Comparison of ENCODE assay signal across 9 mouse cellular contexts in the genomic region with DNA sequence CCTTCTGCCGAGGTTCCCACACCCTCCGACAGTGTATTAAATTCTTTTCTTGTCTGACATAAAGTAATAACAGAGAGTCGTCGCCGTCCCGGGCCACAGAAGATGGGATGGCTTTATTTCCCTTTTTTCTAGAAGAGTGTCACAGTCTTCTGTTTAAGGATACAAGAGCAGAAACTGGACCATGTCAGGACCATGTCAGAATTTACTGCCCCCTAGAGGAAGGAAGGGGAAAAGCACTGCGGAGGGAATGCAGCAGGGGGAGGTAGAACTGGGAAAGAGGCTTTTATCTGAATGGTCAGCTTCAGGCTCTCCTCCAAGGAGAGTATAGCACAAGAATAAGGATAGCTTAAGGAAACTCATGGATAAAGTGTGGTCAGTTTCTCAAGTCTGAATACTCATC.
A peak's percentile ranks its signal among the peaks of the same experiment; 100 is the strongest.
DNase-seq lines count a peak whose midpoint lies in the region; ATAC-seq and TF ChIP-seq lines count a peak whose summit lies in the region.
"Had no signal": no experiment of that assay in that cellular context is flagged by ENCODE, and none has a peak within 500 bp of the region (broad histone marks: within the 10 kb centered on the region; RNA-seq: fewer than 3 reads in every experiment).

No protein-coding gene starts in this region.

- no peak overlapping the region for H3K4me3 ChIP-seq in heart, postnatal 0 days (ENCODE audit: low read depth, low read length)
- H3K4me3 ChIP-seq in heart, embryonic 10.5 days: no peak overlapping the region
- H3K4me3 ChIP-seq in midbrain, embryonic 12.5 days: no peak overlapping the region
- H3K4me3 ChIP-seq in midbrain, embryonic 13.5 days (replicated peaks): no peak overlapping the region
- H3K4me3 ChIP-seq: myocyte had no signal

- H3K9me3 ChIP-seq in heart, postnatal 0 days (replicated peaks; ENCODE audit: control insufficient read depth, low read length): no peaks in the 10 kb centered on the region
- H3K9me3 ChIP-seq in heart, embryonic 10.5 days: no peaks in the 10 kb centered on the region
- no peaks in the 10 kb centered on the region for H3K9me3 ChIP-seq in midbrain, embryonic 12.5 days
- no peaks in the 10 kb centered on the region for H3K9me3 ChIP-seq in midbrain, embryonic 13.5 days

- H3K27ac ChIP-seq in heart, postnatal 0 days (ENCODE audit: low read depth): no peak overlapping the region
- no peak overlapping the region for H3K27ac ChIP-seq in heart, embryonic 10.5 days
- H3K27ac ChIP-seq in midbrain, embryonic 12.5 days (replicated peaks): no peak overlapping the region
- H3K27ac ChIP-seq in midbrain, embryonic 13.5 days: no peak overlapping the region

- TF ChIP-seq EP300 in heart, postnatal 0 days (IDR thresholded peaks at IDR 0.05; ENCODE audit: low read depth): no peak

- H3K27me3 ChIP-seq in heart, postnatal 0 days (ENCODE audit: control insufficient read depth, insufficient read depth, low read length): no peaks in the 10 kb centered on the region
- H3K27me3 ChIP-seq in heart, embryonic 10.5 days (ENCODE audit: insufficient read depth, poor library complexity, severe bottlenecking): no peaks in the 10 kb centered on the region
- no peaks in the 10 kb centered on the region for H3K27me3 ChIP-seq in midbrain, embryonic 12.5 days
- H3K27me3 ChIP-seq in midbrain, embryonic 13.5 days: no peaks in the 10 kb centered on the region

- no peak for DNase-seq in heart, postnatal 0 days (ENCODE audit: low spot score)
- no peak for DNase-seq in heart, embryonic 10.5 days (ENCODE audit: low spot score)
- DNase-seq in cerebellum, postnatal 10 days: peak; percentile 64 to 69
- peak; percentile 73 for DNase-seq in retina, embryonic 14.5 days (ENCODE audit: low spot score)
- DNase-seq in yolk sac, embryonic 10.5 days (ENCODE audit: low spot score): no peak
- no peak for DNase-seq in ovary, adult 18-20 months (ENCODE audit: low spot score)

- WGBS in heart, postnatal 0 days: 65% methylated on average over 7 of the region's 7 CpGs
- 55% methylated on average over 7 of the region's 7 CpGs for WGBS in heart, embryonic 10.5 days
- 69% methylated on average over 7 of the region's 7 CpGs for WGBS in midbrain, embryonic 12.5 days
- 55% methylated on average over 7 of the region's 7 CpGs for WGBS in midbrain, embryonic 13.5 days

- no peak overlapping the region for H3K4me2 ChIP-seq in heart, postnatal 0 days (ENCODE audit: low read depth, low read length)
- no peak overlapping the region for H3K4me2 ChIP-seq in midbrain, embryonic 12.5 days (replicated peaks)
- no peak overlapping the region for H3K4me2 ChIP-seq in midbrain, embryonic 13.5 days (replicated peaks)

- H3K4me1 ChIP-seq in heart, postnatal 0 days (ENCODE audit: control insufficient read depth, insufficient read depth): peaks cover 5% of the 10 kb centered on the region; the same call in 1 of the 2 replicates
- H3K4me1 ChIP-seq in heart, embryonic 10.5 days: peaks cover 14% of the 10 kb centered on the region
- H3K4me1 ChIP-seq in midbrain, embryonic 12.5 days: no peaks in the 10 kb centered on the region
- peaks cover 23% of the 10 kb centered on the region for H3K4me1 ChIP-seq in midbrain, embryonic 13.5 days (replicated peaks)

- no peaks in the 10 kb centered on the region for H3K36me3 ChIP-seq in heart, postnatal 0 days (replicated peaks; ENCODE audit: control insufficient read depth, insufficient read depth, low read length)
- no peaks in the 10 kb centered on the region for H3K36me3 ChIP-seq in heart, embryonic 10.5 days
- H3K36me3 ChIP-seq in midbrain, embryonic 12.5 days: no peaks in the 10 kb centered on the region
- H3K36me3 ChIP-seq in midbrain, embryonic 13.5 days: no peaks in the 10 kb centered on the region

- peak; percentile 77 for TF ChIP-seq CTCF in heart, postnatal 0 days (IDR thresholded peaks at IDR 0.05; ENCODE audit: low read depth)

- no peak overlapping the region for H3K9ac ChIP-seq in heart, postnatal 0 days (replicated peaks; ENCODE audit: low read depth, low read length)
- no peak overlapping the region for H3K9ac ChIP-seq in midbrain, embryonic 12.5 days (replicated peaks)
- H3K9ac ChIP-seq in midbrain, embryonic 13.5 days (replicated peaks): no peak overlapping the region

- ATAC-seq in heart, postnatal 0 days (ENCODE audit: insufficient read depth, low read depth): no peak
- 0 out of 2 replicates have a peak, but pooled peaks have one; percentile 47 for ATAC-seq in midbrain, embryonic 12.5 days (ENCODE audit: low FRiP score, low read depth)
- no peak for ATAC-seq in midbrain, embryonic 13.5 days

Comparison
In these comparisons a context has a peak if more than half of its experiments do, and no peak if none do; other contexts are left out.
1. DNase-seq: peak in cerebellum, postnatal 10 days (2 of 2) and retina, embryonic 14.5 days (single experiment); none in heart, postnatal 0 days (single experiment), heart, embryonic 10.5 days (single experiment), yolk sac, embryonic 10.5 days (single experiment) and ovary, adult 18-20 months (single experiment).